Mouse (Mus musculus) testis, postnatal 10 days (tissue): ENCODE data around the gene Sigirr.
A peak's percentile ranks its signal among the peaks of the same experiment; 100 is the strongest.

Experiments
- DNase-seq: peaks from one replicate; pipeline ENCODE4 v3.0.0; 2021; ENCODE audit warnings: low spot score

Gene Sigirr

GRCm38 (mm10) chr7:141096649-141097056 lies 3.7 kb downstream of the Sigirr start:
- no peak for DNase-seq

- no peak for DNase-seq
Observed at GRCm38 (mm10) chr7:141096021-141096420, 4.4 kb downstream of the Sigirr start.

- DNase-seq, result no peak
Observed at GRCm38 (mm10) chr7:141094487-141095205, 5.7 kb downstream of the Sigirr start.

- no peak for DNase-seq
Observed at GRCm38 (mm10) chr7:141093950-141094349, 6.4 kb downstream of the Sigirr start.

- DNase-seq, result peak; percentile 82
Observed at GRCm38 (mm10) chr7:141092051-141092735, 8.2 kb downstream of the Sigirr start.

GRCm38 (mm10) chr7:141090228-141090627 lies 10.1 kb downstream of the Sigirr start:
- DNase-seq, result no peak

GRCm38 (mm10) chr7:141088473-141088872 lies 11.9 kb downstream of the Sigirr start:
- no peak for DNase-seq

- DNase-seq, result no peak
Observed at GRCm38 (mm10) chr7:141087894-141088293, 12.5 kb downstream of the Sigirr start.

- DNase-seq, result no peak
Observed at GRCm38 (mm10) chr7:141079481-141080449, 20.6 kb downstream of the Sigirr start.

- DNase-seq, result no peak
Observed at GRCm38 (mm10) chr7:141078876-141079275, 21.5 kb downstream of the Sigirr start.

GRCm38 (mm10) chr7:141077841-141078240 lies 22.5 kb downstream of the Sigirr start, which contains the start of gene Pkp3:
Pkp3 (plus strand) TSS chr7:141078218.
- no peak for DNase-seq

- DNase-seq, result no peak
Observed at GRCm38 (mm10) chr7:141073782-141074181, 26.6 kb downstream of the Sigirr start.

- no peak for DNase-seq
Observed at GRCm38 (mm10) chr7:141072017-141072745, 28.2 kb downstream of the Sigirr start.

GRCm38 (mm10) chr7:141070058-141070862 lies 30.1 kb downstream of the Sigirr start:
- DNase-seq, result peak; percentile 86

GRCm38 (mm10) chr7:141068351-141068750 lies 32.0 kb downstream of the Sigirr start:
- no peak for DNase-seq

GRCm38 (mm10) chr7:141064576-141064975 lies 35.8 kb downstream of the Sigirr start:
- DNase-seq, result no peak

GRCm38 (mm10) chr7:141064175-141064574 lies 36.2 kb downstream of the Sigirr start:
- DNase-seq, result no peak

- DNase-seq, result no peak
Observed at GRCm38 (mm10) chr7:141063353-141063752, 37.0 kb downstream of the Sigirr start.

- no peak for DNase-seq
Observed at GRCm38 (mm10) chr7:141062525-141062924, 37.8 kb downstream of the Sigirr start.

- no peak for DNase-seq
Observed at GRCm38 (mm10) chr7:141061269-141061692, 39.1 kb downstream of the Sigirr start.
